Mouse (Mus musculus) MEL (cell line): ENCODE data around the gene Bri3bp.

Experiments
- CTCF ChIP-seq, 3 experiments: IDR thresholded peaks in 2 of 3; conservative IDR thresholded peaks in 1 of 3; 2 replicates each; pipeline ENCODE4 v1.5.1; 2011 to 2012; ENCODE audit warnings: low read length in 3 of 3, low read depth in 2 of 3, mild to moderate bottlenecking in 2 of 3, improper control_type of control experiment in 1 of 3, inconsistent platforms in 1 of 3, mixed read lengths in 1 of 3, moderate library complexity in 1 of 3; ENCODE audit not compliant: control insufficient read depth in 1 of 3, insufficient read depth in 1 of 3, poor library complexity in 1 of 3, severe bottlenecking in 1 of 3
- EP300 ChIP-seq, 2 experiments: IDR thresholded peaks; 2 replicates each; pipeline ENCODE4 v1.6.1; 2011; ENCODE audit warnings: improper control_type of control experiment in 2 of 2, low read length in 2 of 2, low read depth in 1 of 2, mild to moderate bottlenecking in 1 of 2
- ETS1 ChIP-seq: IDR thresholded peaks from 2 replicates; pipeline ENCODE4 v1.6.1; 2012; ENCODE audit warnings: low read depth, mild to moderate bottlenecking, inconsistent platforms, low read length, improper control_type of control experiment, moderate library complexity
- JUND ChIP-seq: IDR thresholded peaks from 2 replicates; pipeline ENCODE4 v1.6.1; 2011; ENCODE audit warnings: low read depth, mild to moderate bottlenecking, improper control_type of control experiment, low read length
- MAFK ChIP-seq: IDR thresholded peaks from 2 replicates; pipeline ENCODE4 v1.6.1; 2011; ENCODE audit warnings: low read depth, mild to moderate bottlenecking, low read length, improper control_type of control experiment, borderline replicate concordance
- MYC ChIP-seq: IDR thresholded peaks from 2 replicates; pipeline ENCODE4 v1.6.1; 2011; ENCODE audit warnings: low read depth, mild to moderate bottlenecking, low read length, improper control_type of control experiment, moderate library complexity
- POLR2A ChIP-seq, 2 experiments: IDR thresholded peaks; 2 replicates each; pipeline ENCODE4 v1.6.1; 2011 to 2012; ENCODE audit warnings: low read length in 2 of 2, mild to moderate bottlenecking in 2 of 2, control low read depth in 1 of 2, improper control_type of control experiment in 1 of 2, low read depth in 1 of 2, moderate library complexity in 1 of 2; ENCODE audit not compliant: control insufficient read depth in 1 of 2, insufficient read depth in 1 of 2, poor library complexity in 1 of 2
- POLR2AphosphoS2 ChIP-seq: IDR thresholded peaks from 2 replicates; pipeline ENCODE4 v1.6.1; 2011; ENCODE audit warnings: low read length, improper control_type of control experiment
- RAD21 ChIP-seq: IDR thresholded peaks from 2 replicates; pipeline ENCODE4 v1.6.1; 2011; ENCODE audit warnings: mild to moderate bottlenecking, low read depth, low read length, improper control_type of control experiment
- UBTF ChIP-seq: IDR thresholded peaks from 2 replicates; pipeline ENCODE4 v1.6.1; 2012; ENCODE audit warnings: low read depth, mild to moderate bottlenecking, inconsistent platforms, low read length, improper control_type of control experiment, moderate library complexity, borderline replicate concordance; ENCODE audit not compliant: insufficient read depth
- ZC3H11A ChIP-seq: IDR thresholded peaks from 2 replicates; pipeline ENCODE4 v1.6.1; 2012; ENCODE audit warnings: low read depth, mild to moderate bottlenecking, inconsistent platforms, low read length, improper control_type of control experiment

DNA sequence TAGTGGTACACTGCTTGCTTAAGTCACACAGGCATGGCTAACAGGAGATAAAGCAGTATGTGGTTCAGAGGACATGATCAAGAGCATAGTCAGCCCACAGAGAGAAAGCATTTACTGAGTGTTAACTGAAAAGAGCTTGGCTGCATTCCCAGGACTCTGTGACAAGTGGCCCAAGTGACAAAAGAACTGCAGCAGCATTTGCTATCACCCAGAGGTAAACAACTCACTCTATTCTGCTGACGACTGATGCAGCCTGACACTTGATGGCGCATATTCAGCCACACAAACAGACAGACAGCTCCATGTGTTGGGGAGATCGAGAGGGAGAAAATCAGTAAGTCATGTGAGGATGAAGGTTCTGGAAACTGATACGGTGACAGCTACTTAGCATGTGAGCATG is 27.6 kb upstream of the Bri3bp start:
- TF ChIP-seq ETS1 (no peak), CTCF (IDR thresholded peaks at IDR 0.05 in 2 of 3, conservative IDR thresholded peaks at IDR 0.05 in 1 of 3; ENCODE audit: control insufficient read depth in 1 of 3, insufficient read depth in 1 of 3, low read depth in 2 of 3, low read length in 3 of 3, poor library complexity in 1 of 3, severe bottlenecking in 1 of 3) (no peak), POLR2A (IDR thresholded peaks at IDR 0.05; ENCODE audit: control insufficient read depth in 1 of 2, insufficient read depth in 1 of 2, low read depth in 1 of 2, low read length in 2 of 2, poor library complexity in 1 of 2) (no peak), MAFK (no peak), JUND (no peak), RAD21 (no peak), EP300 (IDR thresholded peaks at IDR 0.05; ENCODE audit: low read depth in 1 of 2, low read length in 2 of 2) (no peak), ZC3H11A (no peak), UBTF (no peak), MYC (no peak), POLR2AphosphoS2 (no peak)
